Mouse (Mus musculus) activated CD4-positive, CD25-positive, alpha-beta regulatory T cell, adult 4 months (primary cell): ENCODE measurements around the gene Foxc2. TPM values are rescaled to one million over a fixed set of nuclear protein-coding genes. Genes with fewer than 3 reads are reported as not detected.

ENCODE experiments used
- ATAC-seq: one replicate; pipeline ENCODE4 v1.8.0; 2017
- polyA plus RNA-seq, 2 experiments: library from polyadenylated mRNA; unstranded; fragments of 100-300 nt; shearing (Covaris generic); gene quantifications; one replicate each; pipeline ENCODE4 v1.2.1; 2017

Foxc2 gene
- polyA plus RNA-seq, 2 experiments from 2014 or later, result not detected

DNA sequence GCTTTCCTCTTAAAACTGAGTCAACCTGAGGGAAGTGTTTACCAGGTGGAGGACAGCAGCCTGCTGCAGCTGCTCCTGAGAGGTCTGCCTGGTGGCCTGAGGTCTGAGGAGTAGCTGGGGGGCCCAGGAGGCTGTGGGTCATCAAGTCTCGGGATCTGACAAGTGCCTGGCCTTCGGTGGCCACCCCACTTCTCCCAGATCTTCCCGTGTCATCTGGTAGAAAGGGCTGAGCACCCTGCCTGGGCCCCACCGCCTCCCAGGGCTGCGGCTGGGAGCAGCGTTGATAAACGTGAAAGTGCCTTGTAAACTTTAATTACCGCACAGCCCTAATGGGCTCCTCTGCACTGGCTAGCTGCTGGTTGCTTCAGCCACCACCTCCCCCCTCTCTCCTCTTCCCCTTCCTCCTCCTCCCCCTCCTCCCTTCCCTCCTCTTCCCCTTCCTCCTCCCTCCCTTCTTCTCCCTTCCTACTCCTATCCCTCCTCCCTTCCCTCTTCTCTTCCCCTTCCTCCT is 32.7 kb downstream of the Foxc2 start:
- ATAC-seq, result no peak

DNA sequence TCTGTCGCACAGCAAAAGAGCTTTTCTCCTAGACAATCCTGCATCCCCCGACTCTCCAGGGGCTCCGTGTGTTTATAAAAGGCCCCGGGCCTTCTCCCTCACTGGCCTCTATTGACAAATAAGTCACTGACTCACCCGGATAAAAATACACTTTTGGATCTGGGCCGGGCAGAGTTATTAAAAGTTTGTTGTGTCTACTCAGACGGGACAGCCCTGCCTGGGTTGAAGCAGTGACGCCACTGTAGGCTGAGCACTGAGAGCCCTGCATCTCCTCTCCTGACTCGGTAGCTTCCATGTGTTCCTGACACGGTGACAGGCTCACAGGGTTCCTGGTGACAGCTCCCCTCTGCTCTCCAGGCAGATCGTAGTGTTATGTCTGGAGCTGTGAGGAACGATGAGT is 36.4 kb downstream of the Foxc2 start:
- ATAC-seq, result no peak

DNA sequence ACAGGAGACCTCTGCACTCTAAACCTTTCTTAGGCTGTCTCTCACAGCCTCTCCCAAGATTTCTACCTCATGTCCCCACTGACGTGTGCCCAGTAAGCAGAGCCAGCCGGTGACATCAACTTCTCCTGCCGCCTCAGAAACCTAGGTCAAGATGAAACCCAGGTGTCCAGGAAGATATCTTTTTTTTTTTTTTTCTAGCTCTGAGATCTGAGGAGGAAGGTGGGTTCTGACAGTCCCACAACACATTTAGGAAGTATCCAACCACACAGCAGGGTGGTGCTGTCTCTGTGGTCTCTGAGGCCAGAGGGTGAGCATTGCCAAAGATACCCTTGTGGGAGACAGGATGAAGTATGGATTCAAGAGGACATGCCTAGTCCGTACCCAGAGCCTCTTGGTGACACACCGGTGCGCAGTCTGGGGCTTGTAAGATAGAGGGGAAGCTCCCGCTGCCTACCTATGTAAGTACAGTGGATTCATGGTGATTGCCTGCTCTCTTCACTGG is 41.1 kb downstream of the Foxc2 start:
- ATAC-seq, result no peak

DNA sequence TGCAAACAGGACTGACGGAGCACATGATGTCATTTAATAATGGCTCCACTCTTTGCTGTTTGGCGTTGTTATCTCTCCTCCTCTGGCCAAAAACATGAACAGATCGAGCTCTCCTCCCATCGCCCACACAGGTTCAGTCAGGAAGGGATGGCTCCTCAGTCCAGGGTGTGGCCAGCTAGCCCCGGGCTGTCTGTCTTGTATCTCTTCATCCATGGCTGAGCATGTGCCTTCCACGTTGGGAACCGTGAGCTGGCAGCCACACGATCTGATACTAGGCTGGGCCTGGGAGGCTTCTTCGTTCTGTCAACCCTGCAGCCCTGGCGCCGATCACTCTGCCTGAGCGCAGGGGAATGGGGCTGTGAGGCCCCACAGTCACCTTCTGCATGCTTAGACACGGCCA is 42.8 kb downstream of the Foxc2 start:
- no peak for ATAC-seq

DNA sequence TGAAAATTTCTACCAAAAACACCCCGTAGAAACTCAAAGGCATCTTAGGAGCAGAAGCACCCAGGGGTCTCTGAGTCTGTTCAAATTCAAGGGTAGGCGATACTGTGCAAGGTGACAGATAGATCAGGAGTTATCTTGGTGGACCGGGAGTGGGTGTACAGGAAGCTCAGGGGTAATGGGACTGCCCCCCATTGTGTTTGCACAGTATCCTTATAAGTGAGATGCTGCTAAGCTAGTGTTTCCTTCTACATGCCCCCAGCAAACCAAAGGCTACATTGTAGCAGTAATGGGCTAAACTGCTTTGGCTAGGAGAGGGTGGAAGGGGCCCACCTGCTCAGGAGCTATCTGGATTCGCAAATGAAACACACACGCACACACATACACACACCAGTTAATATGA is 45.5 kb downstream of the Foxc2 start:
- no peak for ATAC-seq

DNA sequence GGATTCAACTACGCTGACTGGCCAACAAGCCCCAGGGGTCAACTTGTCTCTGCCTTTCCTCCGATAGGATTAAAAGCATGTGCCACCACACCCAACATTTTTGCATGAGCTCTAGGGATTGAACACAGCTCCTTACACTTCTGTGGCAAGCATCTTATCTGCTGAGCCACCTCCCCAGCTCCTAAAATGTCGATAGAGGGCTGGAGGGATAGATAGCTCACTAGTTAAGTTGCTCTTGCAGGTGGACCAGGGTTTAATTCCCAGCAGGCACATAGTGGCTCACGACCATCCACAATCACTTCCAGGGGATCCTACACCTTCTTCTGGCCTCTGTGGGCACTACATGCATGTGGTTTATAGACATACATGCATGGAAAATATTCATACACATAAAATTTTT is 46.4 kb downstream of the Foxc2 start:
- ATAC-seq, result no peak

DNA sequence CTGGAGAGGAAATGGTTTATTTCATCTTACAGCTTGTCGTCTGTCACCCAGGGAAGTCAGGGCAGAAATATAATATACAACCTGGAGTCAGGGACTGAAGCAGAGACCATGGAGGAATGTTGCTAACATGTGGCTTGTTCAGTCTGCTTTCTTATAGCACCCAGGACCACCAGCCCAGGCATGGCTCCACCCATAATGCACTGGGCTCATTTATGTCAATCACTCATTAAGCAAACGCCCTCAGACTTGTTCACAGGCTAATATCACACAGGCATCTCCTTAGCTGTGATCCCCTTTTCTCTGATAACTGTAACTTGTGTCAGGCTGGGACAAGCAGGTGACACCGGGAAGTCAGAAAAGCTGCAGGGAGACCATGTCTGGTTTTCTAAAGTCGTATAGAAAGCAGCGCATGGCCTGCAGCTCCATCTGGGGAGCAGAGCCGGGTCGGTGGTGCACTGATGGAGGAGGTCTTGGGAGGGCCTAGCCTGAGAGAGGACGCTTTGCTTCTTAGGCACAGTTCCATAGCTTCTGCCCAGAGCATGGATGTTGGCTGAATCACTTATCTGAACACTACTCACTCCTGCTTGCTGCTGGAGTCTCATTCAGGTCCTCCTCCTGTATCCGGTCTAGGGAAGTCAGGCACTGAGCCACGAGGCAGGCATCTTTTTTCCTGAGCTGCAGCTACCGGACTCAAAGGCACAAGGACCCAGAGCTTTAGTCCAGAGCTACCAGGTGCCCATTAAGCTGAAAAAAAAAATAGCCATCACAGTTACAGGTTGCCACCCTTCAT is 47.1 kb downstream of the Foxc2 start:
- ATAC-seq, result no peak

DNA sequence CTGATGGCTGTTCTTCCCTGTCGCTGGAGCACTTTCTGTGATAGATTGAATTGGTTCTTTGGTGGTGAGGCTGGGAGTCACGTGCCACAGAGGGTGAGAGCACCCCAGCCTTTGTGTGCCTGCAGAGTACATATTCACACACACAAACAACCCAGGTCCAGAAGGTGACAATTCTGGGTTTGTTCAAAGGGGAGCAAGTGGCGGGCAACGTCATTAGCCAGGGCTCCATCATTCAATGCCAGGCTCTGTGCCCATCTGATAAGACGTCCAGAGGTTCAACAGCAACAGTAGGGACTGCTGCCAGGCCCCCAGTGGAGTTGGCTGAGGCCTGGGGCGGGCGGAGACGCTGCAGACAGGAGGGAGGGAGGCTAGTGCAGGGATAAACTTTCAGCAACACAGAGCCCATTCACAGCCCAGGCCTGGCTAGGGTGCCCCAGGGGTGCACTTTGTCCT is 48.1 kb downstream of the Foxc2 start:
- ATAC-seq, result no peak

DNA sequence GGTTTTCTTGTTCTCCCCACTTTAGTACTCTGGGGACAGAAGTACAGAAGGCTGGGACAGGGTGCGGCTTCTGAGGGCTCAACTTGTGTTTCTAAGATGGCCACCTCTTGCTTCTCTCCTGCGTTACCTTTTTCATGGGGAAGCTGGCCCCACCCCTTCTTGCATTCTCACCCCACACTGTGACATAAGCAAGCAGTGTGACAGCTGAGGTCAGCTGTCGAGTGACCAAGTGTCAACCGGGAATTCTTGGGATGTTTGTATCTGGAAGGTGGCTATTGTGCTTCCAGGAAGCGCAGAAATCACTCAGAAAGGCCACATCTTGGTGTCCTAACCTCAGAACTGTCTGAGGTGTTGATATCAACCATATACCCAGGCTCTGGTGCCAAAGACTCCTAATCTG is 52.1 kb downstream of the Foxc2 start:
- ATAC-seq, result no peak

Other genes starting within 250 kb of the Foxc2 start
- gene Foxf1, start 31.8 kb upstream of the Foxc2 start, polyA plus RNA-seq, result not detected
- 10 to 100 TPM; 16.1 to 24.7 TPM for gene Mthfsd, start 7.8 kb upstream of the Foxc2 start, polyA plus RNA-seq
- not detected for gene Foxl1, start 11.8 kb downstream of the Foxc2 start, polyA plus RNA-seq